Mouse (Mus musculus): ENCODE measurements at regions not wholly inside any gene's neighbourhood (a gene's known extent, or its start where the extent isn't known, plus 50 kb on each side); places are given as distances from the start of the nearest gene placed in this dataset.

DNA sequence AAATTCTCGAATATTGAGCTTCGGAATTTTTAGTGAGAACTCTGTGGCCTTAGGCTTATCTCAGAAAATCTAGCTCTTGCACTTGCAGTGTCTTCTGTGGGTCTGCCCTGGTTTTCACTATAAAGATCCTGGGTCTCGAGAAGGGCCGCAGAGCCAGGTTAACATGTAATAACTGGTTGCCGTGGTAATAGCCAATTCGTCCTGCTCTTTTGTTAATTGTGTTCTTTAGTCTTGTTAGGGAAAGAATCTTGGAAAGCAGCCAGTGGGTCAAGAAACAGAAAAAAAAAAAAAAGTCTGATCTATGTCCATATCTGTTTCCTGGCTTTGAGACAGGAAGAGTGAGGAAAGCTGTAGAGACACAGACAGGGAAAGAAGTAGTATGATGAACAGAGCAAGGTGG is 217.9 kb downstream of the Tpbg start:
- no peaks in the 10 kb centered on the region for H3K27me3 ChIP-seq (ENCODE audit: control insufficient read depth, insufficient read depth, low read depth, low read length)
- H3K9me3 ChIP-seq (ENCODE audit: control insufficient read depth, low read length) = no peaks in the 10 kb centered on the region
- 23% methylated on average over 6 of the region's 6 CpGs for WGBS
- no peak overlapping the region for H3K4me2 ChIP-seq (ENCODE audit: low read depth, low read length)
- no peaks in the 10 kb centered on the region for H3K36me3 ChIP-seq (ENCODE audit: control insufficient read depth, insufficient read depth, low read length)
- H3K27ac ChIP-seq (ENCODE audit: low read length) = no peak overlapping the region
- ATAC-seq (ENCODE audit: low read depth) = no peak
- H3K4me1 ChIP-seq (replicated peaks; ENCODE audit: control insufficient read depth, insufficient read depth, low read length) = peaks cover 10% of the 10 kb centered on the region; the same call in 1 of the 2 replicates
- no peak overlapping the region for H3K4me3 ChIP-seq (ENCODE audit: low read length)
- H3K9ac ChIP-seq (ENCODE audit: low read length) = no peak overlapping the region

GRCm38 (mm10) chr9:86061230-86061629 is 219.1 kb downstream of the Tpbg start:
- no peak overlapping the region for H3K9ac ChIP-seq (ENCODE audit: low read length)
- H3K9me3 ChIP-seq (ENCODE audit: control insufficient read depth, low read length) = no peaks in the 10 kb centered on the region
- H3K4me1 ChIP-seq (replicated peaks; ENCODE audit: control insufficient read depth, insufficient read depth, low read length) = peaks cover 10% of the 10 kb centered on the region; the same call in 1 of the 2 replicates
- H3K4me2 ChIP-seq (ENCODE audit: low read depth, low read length) = no peak overlapping the region
- no peaks in the 10 kb centered on the region for H3K27me3 ChIP-seq (ENCODE audit: control insufficient read depth, insufficient read depth, low read depth, low read length)
- no peak overlapping the region for H3K4me3 ChIP-seq (ENCODE audit: low read length)
- no peak for ATAC-seq (ENCODE audit: low read depth)
- WGBS = 56% methylated on average over 4 of the region's 4 CpGs
- no peaks in the 10 kb centered on the region for H3K36me3 ChIP-seq (ENCODE audit: control insufficient read depth, insufficient read depth, low read length)
- H3K27ac ChIP-seq (ENCODE audit: low read length) = no peak overlapping the region

DNA sequence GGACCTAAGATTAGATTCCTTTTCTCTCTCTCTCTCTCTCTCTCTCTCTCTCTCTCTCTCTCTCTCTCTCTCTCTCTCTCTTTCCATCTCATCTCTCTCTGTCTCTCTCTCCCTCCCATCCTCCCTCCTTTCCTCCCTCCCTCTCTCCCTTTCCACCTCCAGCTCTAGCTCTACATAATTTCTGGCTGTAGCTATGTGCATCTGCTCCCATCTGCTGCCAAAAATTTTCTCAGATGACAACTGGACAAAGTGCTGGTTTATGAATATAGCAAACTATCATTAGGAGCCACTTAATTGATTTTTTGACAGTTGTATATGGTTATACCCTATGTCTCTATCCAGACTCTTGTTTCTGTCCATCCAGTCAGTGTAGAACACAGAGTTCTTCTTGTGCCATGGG is 237.1 kb downstream of the Tpbg start:
- Histone ChIP-seq H3K36me3 (ENCODE audit: control insufficient read depth, insufficient read depth, low read length) (no peaks in the 10 kb centered on the region), H3K27me3 (ENCODE audit: control insufficient read depth, insufficient read depth, low read depth, low read length) (no peaks in the 10 kb centered on the region), H3K4me2 (ENCODE audit: low read depth, low read length) (no peak overlapping the region), H3K4me3 (ENCODE audit: low read length) (no peak overlapping the region), H3K9me3 (ENCODE audit: control insufficient read depth, low read length) (no peaks in the 10 kb centered on the region), H3K4me1 (replicated peaks; ENCODE audit: control insufficient read depth, insufficient read depth, low read length) (no peaks in the 10 kb centered on the region), H3K27ac (ENCODE audit: low read length) (no peak overlapping the region), H3K9ac (ENCODE audit: low read length) (no peak overlapping the region)
- ATAC-seq (ENCODE audit: low read depth) = no peak

DNA sequence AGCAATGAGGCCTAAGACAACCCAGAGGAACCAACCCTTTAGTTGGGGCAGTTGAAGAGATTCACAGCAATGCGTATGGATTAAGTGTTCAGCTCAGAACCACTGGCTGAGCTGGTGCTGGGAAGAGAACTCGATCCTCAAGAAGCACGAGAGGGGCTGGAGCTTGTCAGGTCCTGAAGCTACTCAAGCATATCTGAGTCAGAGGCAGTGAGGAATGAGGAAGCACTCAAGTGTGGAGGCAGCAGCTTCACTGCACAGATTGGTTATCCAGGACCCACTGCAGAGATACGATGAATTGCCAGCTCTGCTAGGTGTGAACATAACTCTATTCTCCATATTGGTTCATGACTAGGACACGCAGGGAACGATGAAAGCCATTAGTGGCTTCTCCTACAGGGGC is 239.7 kb downstream of the Tpbg start:
- no peaks in the 10 kb centered on the region for H3K9me3 ChIP-seq (ENCODE audit: control insufficient read depth, low read length)
- H3K36me3 ChIP-seq (ENCODE audit: control insufficient read depth, insufficient read depth, low read length) = no peaks in the 10 kb centered on the region
- no peaks in the 10 kb centered on the region for H3K27me3 ChIP-seq (ENCODE audit: control insufficient read depth, insufficient read depth, low read depth, low read length)
- no peak for ATAC-seq (ENCODE audit: low read depth)
- H3K4me1 ChIP-seq (replicated peaks; ENCODE audit: control insufficient read depth, insufficient read depth, low read length) = no peaks in the 10 kb centered on the region
- WGBS = 63% methylated on average over 6 of the region's 6 CpGs
- no peak overlapping the region for H3K27ac ChIP-seq (ENCODE audit: low read length)
- H3K9ac ChIP-seq (ENCODE audit: low read length) = no peak overlapping the region
- no peak overlapping the region for H3K4me2 ChIP-seq (ENCODE audit: low read depth, low read length)
- no peak overlapping the region for H3K4me3 ChIP-seq (ENCODE audit: low read length)

GRCm38 (mm10) chr9:86092998-86093397 is 250.8 kb downstream of the Tpbg start:
- Histone ChIP-seq H3K4me2 (ENCODE audit: low read depth, low read length) (no peak overlapping the region), H3K27me3 (ENCODE audit: control insufficient read depth, insufficient read depth, low read depth, low read length) (no peaks in the 10 kb centered on the region), H3K4me3 (ENCODE audit: low read length) (no peak overlapping the region), H3K9me3 (ENCODE audit: control insufficient read depth, low read length) (no peaks in the 10 kb centered on the region), H3K36me3 (ENCODE audit: control insufficient read depth, insufficient read depth, low read length) (no peaks in the 10 kb centered on the region), H3K4me1 (replicated peaks; ENCODE audit: control insufficient read depth, insufficient read depth, low read length) (no peaks in the 10 kb centered on the region), H3K9ac (ENCODE audit: low read length) (no peak overlapping the region), H3K27ac (ENCODE audit: low read length) (no peak overlapping the region)
- ATAC-seq (ENCODE audit: low read depth) = no peak

DNA sequence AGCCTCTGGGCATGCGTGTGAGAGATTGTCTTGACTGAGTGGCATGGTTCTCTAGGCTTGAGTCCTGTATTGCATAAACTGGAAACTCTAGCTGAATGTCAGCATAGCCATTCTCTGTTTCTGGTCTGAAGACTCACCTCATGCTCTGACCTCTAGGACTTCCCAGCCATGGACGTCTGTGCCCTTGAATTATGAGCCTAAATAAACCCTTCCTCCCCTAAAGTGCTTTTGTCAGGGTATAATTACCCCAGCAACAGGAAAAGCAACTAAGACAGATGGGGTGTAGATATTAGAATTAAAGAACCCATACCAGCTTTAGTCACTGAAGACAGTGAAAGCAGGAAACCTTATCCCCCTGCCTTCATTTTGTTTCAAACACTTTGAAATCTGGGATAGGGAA is 253.3 kb downstream of the Tpbg start:
- H3K36me3 ChIP-seq (ENCODE audit: control insufficient read depth, insufficient read depth, low read length) = no peaks in the 10 kb centered on the region
- no peaks in the 10 kb centered on the region for H3K4me1 ChIP-seq (replicated peaks; ENCODE audit: control insufficient read depth, insufficient read depth, low read length)
- ATAC-seq (ENCODE audit: low read depth) = no peak
- 54% methylated on average over 2 of the region's 2 CpGs for WGBS
- no peak overlapping the region for H3K27ac ChIP-seq (ENCODE audit: low read length)
- H3K9ac ChIP-seq (ENCODE audit: low read length) = no peak overlapping the region
- H3K4me3 ChIP-seq (ENCODE audit: low read length) = no peak overlapping the region
- no peaks in the 10 kb centered on the region for H3K27me3 ChIP-seq (ENCODE audit: control insufficient read depth, insufficient read depth, low read depth, low read length)
- H3K4me2 ChIP-seq (ENCODE audit: low read depth, low read length) = no peak overlapping the region
- no peaks in the 10 kb centered on the region for H3K9me3 ChIP-seq (ENCODE audit: control insufficient read depth, low read length)

DNA sequence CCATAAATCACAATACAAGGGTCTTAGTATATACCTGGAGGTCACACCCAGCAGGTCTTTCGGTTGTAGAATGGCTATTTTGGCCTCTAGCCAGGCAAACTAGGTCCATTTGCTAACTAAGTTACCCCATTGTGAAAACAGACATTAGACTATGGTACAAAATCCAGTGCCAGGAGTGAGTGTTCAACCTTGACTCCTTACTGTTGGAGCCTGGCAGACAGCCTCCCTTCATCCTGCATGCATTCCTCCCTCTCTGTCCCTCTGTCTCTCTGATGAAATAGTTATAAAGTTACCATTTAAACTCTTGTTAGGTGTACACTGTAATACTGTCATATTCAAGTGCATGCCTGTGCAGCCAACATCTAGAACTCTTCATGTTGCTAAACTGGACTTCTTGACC is 254.1 kb downstream of the Tpbg start:
- whole genome bisulfite sequencing = 59% methylated on average over 1 of the region's 1 CpGs
- H3K4me2 ChIP-seq (ENCODE audit: low read depth, low read length) = no peak overlapping the region
- H3K4me3 ChIP-seq (ENCODE audit: low read length) = no peak overlapping the region
- H3K4me1 ChIP-seq (replicated peaks; ENCODE audit: control insufficient read depth, insufficient read depth, low read length) = no peaks in the 10 kb centered on the region
- H3K27ac ChIP-seq (ENCODE audit: low read length) = no peak overlapping the region
- no peak overlapping the region for H3K9ac ChIP-seq (ENCODE audit: low read length)
- no peaks in the 10 kb centered on the region for H3K9me3 ChIP-seq (ENCODE audit: control insufficient read depth, low read length)
- ATAC-seq (ENCODE audit: low read depth) = no peak
- H3K27me3 ChIP-seq (ENCODE audit: control insufficient read depth, insufficient read depth, low read depth, low read length) = no peaks in the 10 kb centered on the region
- H3K36me3 ChIP-seq (ENCODE audit: control insufficient read depth, insufficient read depth, low read length) = no peaks in the 10 kb centered on the region

GRCm38 (mm10) chr9:86099325-86099724 is 257.1 kb downstream of the Tpbg start:
- Histone ChIP-seq H3K36me3 (ENCODE audit: control insufficient read depth, insufficient read depth, low read length) (no peaks in the 10 kb centered on the region), H3K9ac (ENCODE audit: low read length) (no peak overlapping the region), H3K4me3 (ENCODE audit: low read length) (no peak overlapping the region), H3K4me2 (ENCODE audit: low read depth, low read length) (no peak overlapping the region), H3K27me3 (ENCODE audit: control insufficient read depth, insufficient read depth, low read depth, low read length) (no peaks in the 10 kb centered on the region), H3K4me1 (replicated peaks; ENCODE audit: control insufficient read depth, insufficient read depth, low read length) (no peaks in the 10 kb centered on the region), H3K9me3 (ENCODE audit: control insufficient read depth, low read length) (no peaks in the 10 kb centered on the region), H3K27ac (ENCODE audit: low read length) (no peak overlapping the region)
- ATAC-seq (ENCODE audit: low read depth) = no peak
- 87% methylated on average over 1 of the region's 1 CpGs for WGBS

DNA sequence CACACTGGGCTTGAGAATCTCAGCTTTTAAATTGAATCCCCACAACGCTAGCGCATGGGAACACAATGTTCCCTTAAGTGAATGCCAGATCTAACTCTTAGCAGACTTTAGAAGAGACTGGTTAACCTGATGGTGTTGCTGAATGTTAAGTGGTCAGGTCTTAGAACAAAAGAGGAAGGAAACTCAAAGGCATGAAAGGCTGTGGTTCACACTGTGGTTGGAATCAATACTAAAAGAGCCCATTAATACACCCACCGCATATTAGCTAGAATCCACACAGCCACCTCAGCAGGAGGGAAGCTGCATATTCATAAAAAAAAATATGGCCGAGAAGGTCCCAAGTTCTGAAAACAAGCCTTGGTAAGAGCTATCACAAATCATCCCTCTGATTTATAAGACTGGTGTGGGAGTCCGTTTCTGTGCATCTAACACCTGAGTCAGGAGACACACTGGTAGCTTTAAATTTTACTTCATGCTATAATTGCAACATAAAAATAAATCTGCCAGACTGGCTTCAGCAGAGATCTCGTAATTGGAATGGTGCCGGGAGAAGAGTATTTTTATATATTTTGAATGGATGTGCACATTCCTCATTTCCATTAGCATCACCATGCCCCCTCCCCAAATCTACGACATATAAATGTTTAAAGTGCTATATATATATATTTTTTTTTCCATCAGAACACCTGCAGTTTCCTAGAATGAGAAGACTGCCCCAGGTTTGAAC is 259.3 kb downstream of the Tpbg start:
- H3K4me3 ChIP-seq (ENCODE audit: low read length) = no peak overlapping the region
- H3K36me3 ChIP-seq (ENCODE audit: control insufficient read depth, insufficient read depth, low read length) = no peaks in the 10 kb centered on the region
- no peak overlapping the region for H3K9ac ChIP-seq (ENCODE audit: low read length)
- no peaks in the 10 kb centered on the region for H3K9me3 ChIP-seq (ENCODE audit: control insufficient read depth, low read length)
- no peak overlapping the region for H3K4me2 ChIP-seq (ENCODE audit: low read depth, low read length)
- H3K27me3 ChIP-seq (ENCODE audit: control insufficient read depth, insufficient read depth, low read depth, low read length) = no peaks in the 10 kb centered on the region
- no peak overlapping the region for H3K27ac ChIP-seq (ENCODE audit: low read length)
- H3K4me1 ChIP-seq (replicated peaks; ENCODE audit: control insufficient read depth, insufficient read depth, low read length) = no peaks in the 10 kb centered on the region
- 91% methylated on average over 8 of the region's 8 CpGs for WGBS
- no peak for ATAC-seq (ENCODE audit: low read depth)

- Histone ChIP-seq H3K27me3 (ENCODE audit: control insufficient read depth, insufficient read depth, low read depth, low read length) (no peaks in the 10 kb centered on the region), H3K9ac (ENCODE audit: low read length) (no peak overlapping the region), H3K9me3 (ENCODE audit: control insufficient read depth, low read length) (no peaks in the 10 kb centered on the region), H3K4me2 (ENCODE audit: low read depth, low read length) (no peak overlapping the region), H3K36me3 (ENCODE audit: control insufficient read depth, insufficient read depth, low read length) (no peaks in the 10 kb centered on the region), H3K27ac (ENCODE audit: low read length) (no peak overlapping the region), H3K4me3 (ENCODE audit: low read length) (no peak overlapping the region), H3K4me1 (replicated peaks; ENCODE audit: control insufficient read depth, insufficient read depth, low read length) (no peaks in the 10 kb centered on the region)
- 67% methylated on average over 3 of the region's 3 CpGs for WGBS
- ATAC-seq (ENCODE audit: low read depth) = no peak
Measured at GRCm38 (mm10) chr9:86103607-86104006, 261.4 kb downstream of the Tpbg start.

All from lung, embryonic 16.5 days (tissue).